Mouse (Mus musculus) lung, adult 2 months (tissue): ENCODE results near the gene Acot2.

Experiments used
- CTCF ChIP-seq: fragments of 200-500 bp; IDR thresholded peaks from 2 replicates; pipeline ENCODE4 v1.5.1; 2011; ENCODE audit warnings: mild to moderate bottlenecking, low read length, control low read depth; ENCODE audit not compliant: insufficient read depth
- POLR2A ChIP-seq: fragments of 200-500 bp; IDR thresholded peaks from 2 replicates; pipeline ENCODE4 v1.6.1; 2011; ENCODE audit warnings: low read depth, mild to moderate bottlenecking, control low read depth, low read length, borderline replicate concordance; ENCODE audit errors: extremely low read depth

- TF ChIP-seq CTCF, result no peak
- TF ChIP-seq POLR2A, result no peak
These were observed 46.4 kb downstream of the Acot2 start for GRCm38 (mm10) chr12:84034108-84034507.
